Mouse (Mus musculus) midbrain, embryonic 12.5 days (tissue): ENCODE measurements around the gene Pgap3. TPM values are rescaled to one million over a fixed set of nuclear protein-coding genes. Genes with fewer than 3 reads are reported as not detected.

Experiments
- ATAC-seq: fragments of 200-750 bp; cut with Nextera tagmentation; 2 replicates; pipeline ENCODE4 v1.8.0; 2017; ENCODE audit warnings: low read depth, moderate TSS enrichment, moderate library complexity; ENCODE audit not compliant: low FRiP score
- H3K27ac ChIP-seq: fragments of 300-500 bp; sonication (generic); replicated peaks from 2 replicates; pipeline ENCODE4 v1.5.1; 2016; ENCODE audit warnings: mild to moderate bottlenecking
- H3K27me3 ChIP-seq: fragments of 300-500 bp; sonication (generic); 2 replicates; pipeline ENCODE4 v1.6.1; 2016; ENCODE audit warnings: mild to moderate bottlenecking
- H3K36me3 ChIP-seq: fragments of 300-500 bp; sonication (generic); 2 replicates; pipeline ENCODE4 v1.6.1; 2016
- H3K4me1 ChIP-seq: fragments of 300-500 bp; sonication (generic); 2 replicates; pipeline ENCODE4 v1.6.1; 2016
- H3K4me2 ChIP-seq: fragments of 300-500 bp; sonication (generic); replicated peaks from 2 replicates; pipeline ENCODE4 v1.6.1; 2016; ENCODE audit warnings: mild to moderate bottlenecking, moderate library complexity
- H3K4me3 ChIP-seq: fragments of 300-500 bp; sonication (generic); 2 replicates; pipeline ENCODE4 v1.5.1; 2016; ENCODE audit warnings: mild to moderate bottlenecking
- H3K9ac ChIP-seq: fragments of 300-500 bp; sonication (generic); replicated peaks from 2 replicates; pipeline ENCODE4 v1.6.1; 2016; ENCODE audit warnings: mild to moderate bottlenecking, moderate library complexity
- H3K9me3 ChIP-seq: fragments of 300-500 bp; sonication (generic); 2 replicates; pipeline ENCODE4 v1.6.1; 2016; ENCODE audit warnings: mild to moderate bottlenecking
- WGBS: fragments of 180-500 bp; shearing (Covaris S2); methylation state at CpG from one replicate; pipeline ENCODE4 v1.1.7; 2016; 5-methylcytosine and 5-hydroxymethylcytosine counted together
- polyA plus RNA-seq: library from polyadenylated mRNA; unstranded; fragments of >200 nt; fragmentation: Nextera tagmentation; extraction: Ambion mirVana; gene quantifications from 2 replicates; pipeline ENCODE4 v1.2.1, GENCODE M21; 2016

The Pgap3 gene
- polyA plus RNA-seq, 1 experiment from 2014 or later: 9.0 TPM

GRCm38 (mm10) chr11:98409341-98409822 lies 9.1 kb upstream of the Pgap3 start:
- H3K27ac ChIP-seq: peak overlapping the region; percentile 8; the same call in 1 of the 2 replicates
- 0% methylated on average over 9 of the region's 10 CpGs for WGBS
- 0 out of 2 replicates have a peak overlapping the region, but pooled peaks have one; percentile 1 for H3K4me3 ChIP-seq
- peak; percentile 59; the same call in 1 of the 2 replicates for ATAC-seq
- H3K36me3 ChIP-seq: no peaks in the 10 kb centered on the region
- peaks cover 45% of the 10 kb centered on the region for H3K27me3 ChIP-seq
- 0 out of 2 replicates have a peak overlapping the region, but pooled peaks have one; percentile 12 for H3K9ac ChIP-seq
- no peaks in the 10 kb centered on the region for H3K9me3 ChIP-seq
- H3K4me2 ChIP-seq: peak overlapping the region; percentile 26
- H3K4me1 ChIP-seq: peaks cover 38% of the 10 kb centered on the region

GRCm38 (mm10) chr11:98408872-98409271 lies 8.6 kb upstream of the Pgap3 start:
- Histone ChIP-seq H3K4me1 (peaks cover 33% of the 10 kb centered on the region), H3K27me3 (peaks cover 41% of the 10 kb centered on the region), H3K4me2 (peak overlapping the region; percentile 26), H3K9ac (0 out of 2 replicates have a peak overlapping the region, but pooled peaks have one; percentile 12), H3K4me3 (0 out of 2 replicates have a peak overlapping the region, but pooled peaks have one; percentile 1), H3K9me3 (no peaks in the 10 kb centered on the region), H3K36me3 (no peaks in the 10 kb centered on the region), H3K27ac (peak overlapping the region; percentile 8; the same call in 1 of the 2 replicates)
- no peak for ATAC-seq
- 54% methylated on average over 8 of the region's 8 CpGs for WGBS

GRCm38 (mm10) chr11:98406621-98407020 lies 6.3 kb upstream of the Pgap3 start:
- Histone ChIP-seq H3K9me3 (no peaks in the 10 kb centered on the region), H3K36me3 (no peaks in the 10 kb centered on the region), H3K27ac (no peak overlapping the region), H3K27me3 (peaks cover 35% of the 10 kb centered on the region), H3K4me1 (peaks cover 14% of the 10 kb centered on the region), H3K9ac (no peak overlapping the region), H3K4me2 (no peak overlapping the region), H3K4me3 (no peak overlapping the region)
- ATAC-seq: no peak
- WGBS: 72% methylated on average over 6 of the region's 6 CpGs

GRCm38 (mm10) chr11:98400816-98401215 lies 526 bp upstream of the Pgap3 start:
- Histone ChIP-seq H3K36me3 (no peaks in the 10 kb centered on the region), H3K4me1 (peaks cover 12% of the 10 kb centered on the region), H3K4me3 (peak overlapping the region; percentile 74), H3K9me3 (no peaks in the 10 kb centered on the region), H3K27me3 (peaks cover 23% of the 10 kb centered on the region), H3K9ac (peak overlapping the region; percentile 72), H3K27ac (peak overlapping the region; percentile 98), H3K4me2 (peak overlapping the region; percentile 68)
- 51% methylated on average over 3 of the region's 3 CpGs for WGBS
- no peak for ATAC-seq

- 89% methylated on average over 7 of the region's 7 CpGs for WGBS
- no peak for ATAC-seq
- no peak overlapping the region for H3K4me3 ChIP-seq
- no peaks in the 10 kb centered on the region for H3K36me3 ChIP-seq
- H3K4me1 ChIP-seq: peaks cover 17% of the 10 kb centered on the region
- peaks cover 11% of the 10 kb centered on the region; the same call in 1 of the 2 replicates for H3K27me3 ChIP-seq
- H3K27ac ChIP-seq: no peak overlapping the region
- H3K9ac ChIP-seq: no peak overlapping the region
- H3K4me2 ChIP-seq: no peak overlapping the region
- no peaks in the 10 kb centered on the region for H3K9me3 ChIP-seq
These were observed 2.3 kb downstream of the Pgap3 start for GRCm38 (mm10) chr11:98397946-98398345.

- Histone ChIP-seq H3K4me3 (no peak overlapping the region), H3K36me3 (no peaks in the 10 kb centered on the region), H3K27ac (no peak overlapping the region), H3K9me3 (no peaks in the 10 kb centered on the region), H3K4me2 (no peak overlapping the region), H3K9ac (no peak overlapping the region), H3K27me3 (peaks cover 31% of the 10 kb centered on the region), H3K4me1 (peaks cover 10% of the 10 kb centered on the region)
- 67% methylated on average over 4 of the region's 4 CpGs for WGBS
- ATAC-seq: no peak
These were observed 5.2 kb downstream of the Pgap3 start for GRCm38 (mm10) chr11:98395041-98395440.

- peaks cover 37% of the 10 kb centered on the region for H3K27me3 ChIP-seq
- H3K4me2 ChIP-seq: no peak overlapping the region
- ATAC-seq: no peak
- WGBS: 64% methylated on average over 6 of the region's 6 CpGs
- no peaks in the 10 kb centered on the region for H3K9me3 ChIP-seq
- no peak overlapping the region for H3K27ac ChIP-seq
- H3K9ac ChIP-seq: no peak overlapping the region
- H3K36me3 ChIP-seq: no peaks in the 10 kb centered on the region
- no peak overlapping the region for H3K4me3 ChIP-seq
- peaks cover 5% of the 10 kb centered on the region; the same call in 1 of the 2 replicates for H3K4me1 ChIP-seq
These were observed 6.0 kb downstream of the Pgap3 start for GRCm38 (mm10) chr11:98394301-98394700.

- H3K4me2 ChIP-seq: no peak overlapping the region
- peaks cover 8% of the 10 kb centered on the region; the same call in 1 of the 2 replicates for H3K4me1 ChIP-seq
- no peak overlapping the region for H3K9ac ChIP-seq
- no peak overlapping the region for H3K4me3 ChIP-seq
- H3K9me3 ChIP-seq: no peaks in the 10 kb centered on the region
- WGBS: 82% methylated on average over 6 of the region's 6 CpGs
- peaks cover 47% of the 10 kb centered on the region for H3K27me3 ChIP-seq
- no peaks in the 10 kb centered on the region for H3K36me3 ChIP-seq
- no peak overlapping the region for H3K27ac ChIP-seq
- ATAC-seq: no peak
These were observed 7.0 kb downstream of the Pgap3 start for GRCm38 (mm10) chr11:98393317-98393716.

- no peak overlapping the region for H3K4me2 ChIP-seq
- no peaks in the 10 kb centered on the region for H3K9me3 ChIP-seq
- H3K4me1 ChIP-seq: peaks cover 8% of the 10 kb centered on the region; the same call in 1 of the 2 replicates
- H3K36me3 ChIP-seq: no peaks in the 10 kb centered on the region
- H3K9ac ChIP-seq: no peak overlapping the region
- no peak overlapping the region for H3K27ac ChIP-seq
- H3K4me3 ChIP-seq: no peak overlapping the region
- 41% methylated on average over 4 of the region's 4 CpGs for WGBS
- H3K27me3 ChIP-seq: peaks cover 52% of the 10 kb centered on the region
- ATAC-seq: no peak
These were observed 7.6 kb downstream of the Pgap3 start for GRCm38 (mm10) chr11:98392645-98393044.

GRCm38 (mm10) chr11:98392034-98392433 lies 8.3 kb downstream of the Pgap3 start:
- ATAC-seq: no peak
- Histone ChIP-seq H3K9ac (no peak overlapping the region), H3K4me2 (no peak overlapping the region), H3K36me3 (no peaks in the 10 kb centered on the region), H3K9me3 (no peaks in the 10 kb centered on the region), H3K27ac (no peak overlapping the region), H3K4me3 (no peak overlapping the region), H3K4me1 (peaks cover 8% of the 10 kb centered on the region; the same call in 1 of the 2 replicates), H3K27me3 (peaks cover 57% of the 10 kb centered on the region)
- 34% methylated on average over 4 of the region's 8 CpGs for WGBS

- ATAC-seq: no peak
- 80% methylated on average over 10 of the region's 12 CpGs for WGBS
- Histone ChIP-seq H3K36me3 (no peaks in the 10 kb centered on the region), H3K4me3 (no peak overlapping the region), H3K9me3 (no peaks in the 10 kb centered on the region), H3K4me2 (no peak overlapping the region), H3K9ac (no peak overlapping the region), H3K27ac (no peak overlapping the region), H3K27me3 (peaks cover 76% of the 10 kb centered on the region), H3K4me1 (peaks cover 14% of the 10 kb centered on the region; the same call in 1 of the 2 replicates)
These were observed 10.1 kb downstream of the Pgap3 start for GRCm38 (mm10) chr11:98390141-98390540.

- no peak overlapping the region for H3K4me2 ChIP-seq
- peaks cover 14% of the 10 kb centered on the region; the same call in 1 of the 2 replicates for H3K4me1 ChIP-seq
- no peak overlapping the region for H3K4me3 ChIP-seq
- H3K9ac ChIP-seq: peak overlapping the region; percentile 20; the same call in 1 of the 2 replicates
- H3K27ac ChIP-seq: no peak overlapping the region
- peaks cover 84% of the 10 kb centered on the region for H3K27me3 ChIP-seq
- 21% methylated on average over 9 of the region's 9 CpGs for WGBS
- ATAC-seq: no peak
- H3K36me3 ChIP-seq: no peaks in the 10 kb centered on the region
- no peaks in the 10 kb centered on the region for H3K9me3 ChIP-seq
These were observed 11.0 kb downstream of the Pgap3 start for GRCm38 (mm10) chr11:98389221-98389780.
